Mouse (Mus musculus) CH12.LX (cell line): ENCODE measurements around the gene Kifap3. TPM values are rescaled to one million over a fixed set of nuclear protein-coding genes. Genes with fewer than 3 reads are reported as not detected.

ENCODE experiments used
- DNase-seq: peaks from one replicate; pipeline ENCODE4 v3.0.0-alpha.2; 2013; ENCODE audit errors: extremely low read depth
- H3K27ac ChIP-seq: 2 replicates; pipeline ENCODE4 v1.5.1; 2012; ENCODE audit warnings: low read depth, mild to moderate bottlenecking, control low read depth, moderate library complexity; ENCODE audit not compliant: insufficient read depth
- H3K27me3 ChIP-seq: replicated peaks from 2 replicates; pipeline ENCODE3; 2012; ENCODE audit warnings: inconsistent platforms
- H3K36me3 ChIP-seq, 2 experiments: replicated peaks in 1 of 2; 2 replicates each; pipeline versions ENCODE3 to v1.6.1; 2012; ENCODE audit warnings: inconsistent platforms in 1 of 2, low read length in 1 of 2, mild to moderate bottlenecking in 1 of 2, mixed read lengths in 1 of 2, moderate library complexity in 1 of 2; ENCODE audit not compliant: control insufficient read depth in 1 of 2, insufficient read depth in 1 of 2
- H3K4me1 ChIP-seq, 2 experiments: 2 replicates each; pipeline ENCODE4 v1.6.1; 2012; ENCODE audit warnings: inconsistent platforms in 1 of 2, moderate library complexity in 1 of 2; ENCODE audit not compliant: insufficient read depth in 2 of 2, control insufficient read depth in 1 of 2
- H3K4me2 ChIP-seq: 2 replicates; pipeline ENCODE4 v1.6.1; 2012; ENCODE audit warnings: low read depth, mild to moderate bottlenecking, control low read depth; ENCODE audit not compliant: poor library complexity, insufficient read depth, severe bottlenecking
- H3K4me3 ChIP-seq, 3 experiments: fragments of 150-350 bp in 1 of 3; sonication (generic) in 1 of 3; replicated peaks in 1 of 3; 2 replicates each; pipeline versions ENCODE3 to v1.5.1; 2011 to 2012; ENCODE audit warnings: low read depth in 2 of 3, low read length in 2 of 3, mild to moderate bottlenecking in 2 of 3, moderate library complexity in 2 of 3, control low read depth in 1 of 3, improper control_type of control experiment in 1 of 3, inconsistent platforms in 1 of 3, mixed read lengths in 1 of 3; ENCODE audit not compliant: poor library complexity in 1 of 3
- H3K79me2 ChIP-seq: replicated peaks from 2 replicates; pipeline ENCODE4 v1.6.1; 2012; ENCODE audit warnings: mild to moderate bottlenecking, moderate library complexity; ENCODE audit not compliant: control insufficient read depth, poor library complexity, insufficient read depth, severe bottlenecking; ENCODE audit errors: extremely low read depth
- H3K9ac ChIP-seq: 2 replicates; pipeline ENCODE4 v1.6.1; 2012; ENCODE audit warnings: low read depth, mild to moderate bottlenecking, control low read depth, moderate library complexity; ENCODE audit not compliant: insufficient read depth
- H3K9me3 ChIP-seq: replicated peaks from 2 replicates; pipeline ENCODE3; 2012; ENCODE audit warnings: low read length, inconsistent platforms, mixed read lengths
- BHLHE40 ChIP-seq: IDR thresholded peaks from 2 replicates; pipeline ENCODE4 v1.6.1; 2011; ENCODE audit warnings: mild to moderate bottlenecking, low read depth, low read length, improper control_type of control experiment
- CHD1 ChIP-seq: IDR thresholded peaks from 2 replicates; pipeline ENCODE4 v1.6.1; 2012; ENCODE audit warnings: low read depth, low read length, improper control_type of control experiment, inconsistent platforms
- CTCF ChIP-seq, 2 experiments: IDR thresholded peaks in 1 of 2; conservative IDR thresholded peaks in 1 of 2; 2 replicates each; pipeline ENCODE4 v1.5.1; 2011 to 2012; ENCODE audit warnings: low read depth in 2 of 2, low read length in 2 of 2, improper control_type of control experiment in 1 of 2, inconsistent platforms in 1 of 2, mild to moderate bottlenecking in 1 of 2, moderate library complexity in 1 of 2
- ELF1 ChIP-seq: IDR thresholded peaks from 2 replicates; pipeline ENCODE4 v1.6.1; 2014; ENCODE audit warnings: low read depth, mild to moderate bottlenecking, inconsistent platforms, low read length, improper control_type of control experiment
- ETS1 ChIP-seq: conservative IDR thresholded peaks from 2 replicates; pipeline ENCODE4 v1.6.1; 2012; ENCODE audit warnings: low read depth, mild to moderate bottlenecking, inconsistent platforms, low read length, improper control_type of control experiment, moderate library complexity
- IRF4 ChIP-seq: IDR thresholded peaks from 2 replicates; pipeline ENCODE4 v1.6.1; 2014; ENCODE audit warnings: low read depth, mild to moderate bottlenecking, inconsistent platforms, low read length, improper control_type of control experiment
- JUND ChIP-seq: conservative IDR thresholded peaks from 2 replicates; pipeline ENCODE4 v1.6.1; 2011; ENCODE audit warnings: low read depth, low read length, improper control_type of control experiment
- MYC ChIP-seq: IDR thresholded peaks from 2 replicates; pipeline ENCODE4 v1.6.1; 2011; ENCODE audit warnings: low read depth, mild to moderate bottlenecking, improper control_type of control experiment, low read length
- NELFE ChIP-seq: IDR thresholded peaks from 2 replicates; pipeline ENCODE4 v1.6.1; 2011; ENCODE audit warnings: low read depth, low read length, improper control_type of control experiment
- POLR2AphosphoS2 ChIP-seq: IDR thresholded peaks from 2 replicates; pipeline ENCODE4 v1.6.1; 2011; ENCODE audit warnings: low read depth, low read length, improper control_type of control experiment
- RAD21 ChIP-seq: IDR thresholded peaks from 2 replicates; pipeline ENCODE4 v1.6.1; 2011; ENCODE audit warnings: low read depth, mild to moderate bottlenecking, low read length, improper control_type of control experiment, moderate library complexity
- TBP ChIP-seq: conservative IDR thresholded peaks from 2 replicates; pipeline ENCODE4 v1.6.1; 2011; ENCODE audit warnings: low read depth, low read length, improper control_type of control experiment
- TCF12 ChIP-seq: IDR thresholded peaks from 2 replicates; pipeline ENCODE4 v1.6.1; 2014; ENCODE audit warnings: low read depth, mild to moderate bottlenecking, inconsistent platforms, low read length, improper control_type of control experiment
- USF1 ChIP-seq: IDR thresholded peaks from 2 replicates; pipeline ENCODE4 v1.6.1; 2014; ENCODE audit warnings: low read depth, mild to moderate bottlenecking, inconsistent platforms, low read length, improper control_type of control experiment
- USF2 ChIP-seq: conservative IDR thresholded peaks from 2 replicates; pipeline ENCODE4 v1.6.1; 2011; ENCODE audit warnings: low read depth, low read length, improper control_type of control experiment
- ZMIZ1 ChIP-seq: IDR thresholded peaks from 2 replicates; pipeline ENCODE4 v1.6.1; 2012; ENCODE audit warnings: low read depth, mild to moderate bottlenecking, inconsistent platforms, low read length, improper control_type of control experiment
- ZNF384 ChIP-seq: IDR thresholded peaks from 2 replicates; pipeline ENCODE4 v1.6.1; 2012; ENCODE audit warnings: low read depth, low read length, improper control_type of control experiment, inconsistent platforms
- dilution Hi-C: fragments of 300-500 bp; cut with MboI; formaldehyde crosslinking; loops from 2 replicates; pipeline ENCODE4 v1.14.3; 2020; ENCODE audit warnings: low sequenced_read_pairs; ENCODE audit not compliant: extremely low pct_unique_long_range_greater_than_20kb, extremely low pct_ligation_motif_present
- in situ Hi-C: fragments of 300-500 bp; cut with MboI; formaldehyde crosslinking; loops from 3 replicates; pipeline ENCODE4 v1.14.3; 2019; ENCODE audit warnings: low sequenced_read_pairs, low pct_ligation_motif_present, low pct_unique_long_range_greater_than_20kb, mixed read lengths
- polyA plus RNA-seq: library from polyadenylated mRNA; unstranded; fragments of >175 nt; gene quantifications from 2 replicates; pipeline ENCODE4 v1.2.1, GENCODE M21; 2012; ENCODE audit warnings: low read depth; ENCODE audit not compliant: insufficient read length
- total RNA-seq, 2 experiments: library from RNA; depleted of rRNA; stranded (reverse); fragments of 300-350 nt in 1 of 2; fragments of >200 nt in 1 of 2; gene quantifications; 2 replicates each; pipeline ENCODE4 v1.2.3; 2012 to 2014

The Kifap3 gene
- total and polyA plus RNA-seq, 3 experiments = 0.08 to 0.10 TPM; not detected in 1

GRCm38 (mm10) chr1:163873158-163873557 is 93.8 kb downstream of the Kifap3 start:
- TF ChIP-seq ETS1 (no peak), ZNF384 (no peak), BHLHE40 (no peak), RAD21 (no peak), JUND (no peak), POLR2AphosphoS2 (no peak), CHD1 (no peak), ELF1 (no peak), TCF12 (no peak), USF2 (no peak), ZMIZ1 (no peak), TBP (no peak), USF1 (no peak)
- H3K9me3 ChIP-seq = no peaks in the 10 kb centered on the region
- dilution Hi-C loops = no loop called here
- H3K27me3 ChIP-seq = no peaks in the 10 kb centered on the region
- no peak for DNase-seq
- no peaks in the 10 kb centered on the region for H3K36me3 ChIP-seq
- H3K4me1 ChIP-seq = 0 out of 4 replicates have a peak, but pooled peaks cover 0 to 3% of the 10 kb centered on the region in 2 experiments
- no peak overlapping the region for H3K9ac ChIP-seq
- no peak overlapping the region for H3K4me3 ChIP-seq
- no peak overlapping the region for H3K27ac ChIP-seq
- in situ Hi-C loops = no loop called here
- no peaks in the 10 kb centered on the region for H3K79me2 ChIP-seq
- no peak overlapping the region for H3K4me2 ChIP-seq

GRCm38 (mm10) chr1:163889629-163890028 is 110.2 kb downstream of the Kifap3 start:
- in situ Hi-C loops = no loop called here
- Histone ChIP-seq H3K27me3 (no peaks in the 10 kb centered on the region), H3K27ac (no peak overlapping the region), H3K4me2 (no peak overlapping the region), H3K9me3 (no peaks in the 10 kb centered on the region), H3K4me3 (no peak overlapping the region), H3K36me3 (no peaks in the 10 kb centered on the region), H3K79me2 (no peaks in the 10 kb centered on the region), H3K4me1 (no peaks in the 10 kb centered on the region), H3K9ac (no peak overlapping the region)
- dilution Hi-C loops = no loop called here
- DNase-seq = no peak
- no peak for TF ChIP-seq NELFE
- no peak for TF ChIP-seq ZMIZ1
- TF ChIP-seq MYC = no peak
- no peak for TF ChIP-seq USF2
- no peak for TF ChIP-seq JUND
- TF ChIP-seq ZNF384 = no peak
- TF ChIP-seq IRF4 = no peak
- TF ChIP-seq RAD21 = no peak
- no peak for TF ChIP-seq CTCF (conservative IDR thresholded peaks at IDR 0.05 in 1 of 2, IDR thresholded peaks at IDR 0.05 in 1 of 2; ENCODE audit: low read depth in 2 of 2, low read length in 2 of 2)
